Mouse (Mus musculus) kidney, adult 18-20 months (tissue): Measurements from ENCODE around the gene Zbtb7b.

Experiments
- DNase-seq: peaks from one replicate; pipeline ENCODE4 v3.0.0; 2021

Zbtb7b gene

DNA sequence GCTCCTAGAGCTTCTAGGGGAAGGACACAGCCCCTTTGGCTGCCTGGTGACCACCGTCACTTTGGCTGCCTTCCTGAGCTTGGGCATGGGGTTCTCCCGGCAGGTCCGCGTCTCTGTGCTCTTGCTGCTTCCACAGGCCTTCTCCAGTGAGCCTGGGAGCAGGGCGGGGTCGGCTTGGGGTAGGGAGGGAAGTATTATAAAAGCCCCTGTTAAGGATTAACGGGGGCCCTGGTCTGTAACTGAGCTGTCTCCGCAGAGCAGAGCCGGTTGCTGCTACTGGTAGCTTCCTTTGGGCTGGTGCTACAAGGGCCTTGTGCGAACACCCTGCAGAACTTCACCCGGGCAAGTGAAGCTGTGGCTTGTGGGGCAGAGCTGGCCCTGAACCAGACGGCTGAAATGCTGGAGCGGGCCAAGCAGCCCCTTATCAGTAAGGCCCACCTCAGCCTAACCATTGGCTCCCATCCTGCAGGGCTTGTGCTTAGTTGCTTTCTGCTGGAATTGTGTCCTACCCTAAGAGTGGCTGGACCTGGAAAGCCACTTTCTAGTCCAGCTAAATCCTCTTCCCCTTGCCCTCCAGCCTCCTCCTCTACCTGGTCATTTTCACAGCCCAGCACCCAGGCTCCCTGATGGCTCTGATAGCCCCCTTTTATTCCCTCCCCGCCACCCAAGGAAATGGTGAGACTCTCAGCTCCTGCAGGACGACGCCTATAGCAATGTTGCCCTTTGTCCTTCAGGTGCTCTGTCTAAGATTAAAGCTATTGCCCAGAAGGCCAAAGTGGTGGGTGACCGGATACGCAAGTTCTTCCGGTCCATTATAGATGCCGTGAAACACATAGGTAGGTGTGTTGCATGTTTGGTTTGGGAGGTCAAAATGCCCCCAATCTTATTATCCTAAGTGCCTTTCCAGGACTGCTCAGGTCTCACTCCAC is 28.8 kb downstream of the Zbtb7b start:
- DNase-seq, result no peak

DNA sequence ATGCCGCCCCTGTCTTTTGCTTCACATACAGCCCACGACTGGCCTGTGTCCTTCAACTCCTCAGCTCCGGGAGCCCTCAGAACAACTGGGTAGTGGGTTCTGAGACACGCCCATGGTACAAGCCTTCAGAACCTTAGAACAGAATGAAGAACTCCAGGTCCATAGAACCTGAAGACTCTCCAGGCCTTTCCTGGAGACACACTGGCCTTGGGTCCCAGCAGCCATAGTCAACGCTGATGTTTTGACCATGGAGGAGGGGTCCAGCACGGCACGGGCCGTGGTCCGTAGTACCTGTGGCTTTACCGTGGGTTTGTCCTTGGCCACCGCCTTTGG is 29.5 kb downstream of the Zbtb7b start, which contains the start of gene Dcst1:
TSS of gene Dcst1 (minus strand) at position 101 of the 333 bp plus-strand sequence.
- no peak for DNase-seq

DNA sequence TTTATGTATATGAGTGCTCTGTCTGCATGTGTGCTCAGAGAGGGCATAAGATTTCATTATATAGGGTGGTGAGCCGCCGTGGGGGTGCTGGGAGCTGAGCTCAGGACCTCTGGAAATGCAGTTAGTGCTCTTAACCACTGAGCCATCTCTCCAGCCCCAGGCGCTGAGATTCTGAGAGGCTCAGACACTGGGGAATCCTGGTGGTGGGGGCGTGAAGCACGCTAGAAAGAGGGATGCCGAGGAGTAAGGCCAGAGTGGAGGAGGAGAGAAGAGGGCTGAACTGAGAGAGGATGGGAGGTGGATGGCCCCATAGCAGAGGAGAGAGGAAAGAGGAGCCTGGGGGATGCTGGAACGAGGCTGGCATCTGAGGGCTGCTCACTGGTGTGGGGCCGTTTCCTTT is 29.9 kb downstream of the Zbtb7b start:
- DNase-seq, result no peak

DNA sequence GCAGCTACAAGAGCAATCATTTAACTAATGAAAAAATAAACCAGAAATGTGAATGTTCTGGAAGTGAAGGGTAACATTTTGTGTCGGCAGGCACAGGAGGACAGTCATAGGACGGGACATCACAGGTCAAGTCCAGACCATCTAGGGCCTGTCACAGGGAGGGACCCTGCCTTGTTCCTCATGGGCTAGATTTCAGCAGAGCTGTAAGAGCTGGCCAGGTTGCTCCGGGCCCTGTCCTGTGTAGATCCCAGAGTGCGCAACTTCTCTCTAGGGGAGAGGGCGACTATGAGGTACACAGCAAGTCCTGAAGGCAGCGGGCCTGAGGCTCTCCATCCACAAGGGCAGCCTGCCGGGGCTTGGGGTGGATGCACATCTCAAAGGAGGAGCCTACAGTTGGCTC is 32.9 kb downstream of the Zbtb7b start, which contains the start of gene Dcst2:
TSS of gene Dcst2 (plus strand) at position 301 of the 400 bp plus-strand sequence.
- DNase-seq, result no peak

DNA sequence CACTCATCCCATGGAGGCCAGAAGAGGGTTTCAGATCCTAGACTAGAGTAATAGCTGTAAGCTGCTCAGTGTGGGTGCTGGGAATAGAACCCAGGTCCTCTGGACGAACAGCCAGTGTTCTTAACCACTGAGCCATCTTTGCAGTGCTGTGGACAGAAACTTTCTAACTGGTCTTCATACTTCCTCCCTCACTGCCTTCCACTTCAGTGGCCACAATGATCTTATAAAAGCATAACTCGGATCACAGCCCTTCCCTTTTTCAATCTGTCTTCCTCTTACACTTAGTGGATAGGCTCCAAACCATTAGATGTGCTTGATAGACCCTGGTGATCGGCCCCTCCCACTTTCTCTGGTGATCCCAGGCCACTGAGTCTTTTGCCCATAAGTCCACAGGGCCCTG is 34.3 kb downstream of the Zbtb7b start:
- DNase-seq, result no peak

DNA sequence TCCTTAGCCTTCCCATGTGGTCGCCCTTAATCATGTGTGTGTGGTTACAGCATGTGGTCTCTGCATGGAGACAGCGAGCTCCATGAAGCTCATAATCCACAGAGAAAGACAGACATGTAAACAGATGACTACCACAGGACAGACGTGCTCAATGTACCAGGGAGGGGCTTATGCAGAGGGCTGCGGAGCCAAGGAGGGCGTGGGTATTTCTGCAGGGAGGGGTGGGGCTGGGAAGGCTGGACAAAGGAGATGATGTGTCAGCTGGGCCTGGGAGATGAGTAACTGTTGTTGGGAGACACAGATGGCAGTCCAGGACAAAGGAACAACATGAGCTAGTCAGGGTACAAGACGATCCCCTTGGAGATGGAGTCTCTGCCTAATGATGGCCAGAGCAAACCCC is 34.9 kb downstream of the Zbtb7b start:
- no peak for DNase-seq

DNA sequence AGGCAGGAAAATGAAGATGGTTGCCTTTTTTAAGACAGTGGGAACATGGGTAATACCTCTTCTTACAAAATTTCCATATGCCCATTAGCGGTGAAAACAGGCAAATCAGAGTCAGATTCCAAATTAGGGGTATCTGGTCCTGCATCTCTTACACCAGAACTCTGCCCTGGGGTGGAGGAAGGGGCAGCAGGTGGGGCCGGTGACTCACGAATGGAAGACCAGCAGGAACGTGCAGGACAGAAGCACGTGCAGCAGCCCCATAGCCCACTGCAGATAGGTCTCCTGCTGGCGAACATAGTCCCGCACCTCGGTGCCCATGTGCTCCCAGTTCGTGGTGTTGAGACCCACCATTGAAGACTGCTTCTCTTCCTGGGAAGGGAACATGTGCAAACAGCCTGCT is 38.5 kb downstream of the Zbtb7b start:
- no peak for DNase-seq

DNA sequence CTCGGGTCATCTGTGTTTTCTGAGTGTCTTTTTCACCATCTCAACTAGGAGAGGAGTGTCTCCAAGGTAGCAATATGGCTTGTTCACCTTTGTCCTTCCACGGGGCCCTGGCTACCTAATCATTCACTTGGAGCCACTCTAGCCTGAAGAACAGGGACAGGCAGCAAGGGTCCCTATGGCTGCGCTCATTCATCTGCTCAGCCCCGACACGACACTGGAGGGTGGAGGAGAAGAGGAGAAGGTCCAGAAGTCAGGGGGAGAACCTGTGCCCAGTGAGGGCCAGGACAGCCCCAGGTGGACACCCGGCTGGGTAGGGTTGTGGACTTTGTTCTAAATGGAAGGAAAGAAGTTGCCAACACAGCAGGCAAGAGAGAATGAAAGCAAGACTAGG is 39.1 kb downstream of the Zbtb7b start:
- DNase-seq, result peak; percentile 51

DNA sequence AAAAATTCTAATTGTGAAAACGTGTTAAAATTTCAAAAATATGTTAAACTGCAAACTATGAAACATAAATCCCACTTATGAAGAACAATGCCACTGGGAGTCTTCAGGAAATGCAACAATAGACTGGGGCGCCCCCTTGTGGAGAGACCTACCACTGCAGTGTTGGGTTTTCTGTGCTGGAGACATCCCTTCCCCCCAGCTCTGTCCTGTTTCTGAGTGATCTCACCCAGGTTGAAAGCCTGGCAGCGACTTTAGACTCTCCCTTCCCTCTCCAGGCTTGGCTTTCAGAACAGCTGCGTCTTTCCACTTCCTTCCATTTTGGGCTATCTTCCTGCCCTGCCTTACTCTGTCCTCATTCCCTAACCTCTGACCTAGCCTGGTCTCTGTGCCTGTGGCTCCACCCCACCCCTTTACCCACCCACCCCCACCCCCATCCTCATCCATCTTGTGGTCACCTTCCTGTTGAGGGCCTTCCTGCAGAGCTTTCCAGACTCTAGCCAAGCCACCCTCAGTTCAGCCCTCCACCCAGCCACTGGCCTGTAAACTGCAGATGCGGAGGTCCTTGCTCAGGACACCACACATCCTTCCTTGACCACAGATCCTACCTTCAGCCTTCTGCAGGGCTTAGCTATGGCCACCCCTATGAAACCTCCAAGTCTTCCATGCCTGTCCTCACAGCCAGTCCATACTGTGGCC is 39.6 kb downstream of the Zbtb7b start:
- DNase-seq, result peak; percentile 91

DNA sequence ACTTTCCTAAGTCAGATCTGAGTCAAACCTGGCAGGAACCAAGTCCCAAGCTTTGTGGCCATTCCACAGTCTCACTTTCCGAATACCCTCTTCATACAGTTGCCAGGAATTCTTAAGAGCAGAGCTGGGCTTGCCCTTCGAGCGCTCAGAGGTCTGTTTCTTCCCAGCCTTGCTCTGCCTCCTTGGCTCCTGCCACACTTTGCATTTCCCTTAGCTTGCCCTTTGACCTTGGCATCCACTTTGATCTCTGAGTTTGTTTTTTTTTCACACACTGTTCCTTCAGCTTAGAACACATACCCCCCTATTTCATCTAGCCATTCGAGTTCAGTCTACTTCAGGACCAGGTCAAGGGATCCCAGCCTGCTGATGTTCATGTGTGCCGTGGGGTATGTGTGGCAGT is 43.3 kb downstream of the Zbtb7b start:
- peak; percentile 40 for DNase-seq

DNA sequence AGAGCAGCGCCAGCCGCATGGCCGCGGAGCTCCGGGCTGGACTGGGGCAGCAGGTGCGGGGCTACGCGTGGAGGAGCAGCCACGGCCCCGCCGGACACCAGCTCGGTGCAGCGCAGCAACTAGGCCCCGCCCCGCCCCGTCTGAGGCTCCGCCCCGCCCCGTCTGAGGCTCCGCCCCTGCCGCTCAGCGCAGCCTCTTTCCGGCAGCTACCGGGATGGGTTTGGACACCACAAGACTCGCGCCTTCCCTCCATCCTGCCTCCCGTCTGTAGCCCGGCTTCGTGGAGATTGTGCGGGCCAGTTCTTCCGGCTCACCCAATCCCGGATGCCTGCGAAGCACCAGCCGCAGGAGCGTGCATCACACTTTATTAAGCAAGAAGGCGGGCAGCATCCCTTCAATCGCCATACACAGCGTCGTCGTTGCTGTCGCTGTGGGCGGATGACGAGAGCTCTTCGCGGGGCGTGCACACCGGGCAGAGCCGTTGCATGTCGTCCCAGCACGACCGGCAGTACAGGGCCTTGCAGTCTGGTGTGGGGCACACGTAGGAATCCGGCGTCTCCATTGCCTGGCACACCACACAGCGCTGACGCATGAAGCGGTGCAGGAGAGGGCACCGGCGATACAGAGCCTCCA is 44.6 kb downstream of the Zbtb7b start, which contains the start of gene Adam15:
TSS of gene Adam15 (minus strand) at position 128 of the 633 bp plus-strand sequence.
- DNase-seq, result peak; percentile 94

DNA sequence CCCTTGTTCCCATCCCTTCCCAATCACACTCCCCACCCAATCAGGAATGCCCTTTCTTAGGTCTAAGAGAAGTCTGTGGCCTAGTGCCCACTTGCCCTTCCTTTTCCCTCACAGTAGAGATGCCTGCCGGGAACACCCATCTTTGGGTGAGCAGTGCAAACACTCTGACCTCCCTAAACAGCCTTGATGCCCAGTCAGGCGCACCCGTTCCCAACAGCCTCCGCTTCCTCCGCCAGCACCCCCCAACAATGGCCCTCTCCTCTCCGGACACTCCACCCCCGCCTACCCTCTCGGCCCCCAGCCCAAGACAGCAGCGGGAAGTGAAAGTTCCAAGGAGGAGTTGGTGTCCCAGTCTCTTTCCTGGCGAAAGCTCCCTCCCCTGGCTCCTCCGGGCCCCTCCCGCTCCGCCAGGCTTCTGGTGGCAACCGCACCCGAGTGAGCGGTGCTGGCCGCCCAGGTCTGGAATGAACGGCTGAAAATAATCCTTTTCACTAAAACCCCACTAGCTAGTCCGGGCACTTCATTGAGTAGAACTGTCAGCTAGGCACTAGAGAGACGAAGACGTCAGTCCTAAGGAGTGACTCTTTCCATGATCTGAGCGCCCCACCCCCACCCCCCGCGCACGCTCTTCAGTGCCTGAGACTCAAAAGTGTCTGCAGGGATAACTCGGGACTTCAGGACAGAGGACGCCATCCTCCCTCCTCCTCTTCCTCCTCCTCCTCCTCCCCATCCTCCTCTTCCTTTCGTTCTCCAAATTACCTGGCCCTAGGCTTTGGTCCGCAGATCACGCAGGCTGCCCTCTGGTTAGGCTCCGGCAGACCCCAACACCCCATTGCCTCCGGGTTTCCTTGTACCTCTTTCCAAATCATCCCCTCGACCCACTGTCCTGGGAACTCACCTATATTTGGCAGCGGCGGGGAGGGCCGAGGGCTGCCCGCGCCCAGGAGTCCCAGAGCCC is 45.4 kb downstream of the Zbtb7b start:
- DNase-seq, result peak; percentile 65

DNA sequence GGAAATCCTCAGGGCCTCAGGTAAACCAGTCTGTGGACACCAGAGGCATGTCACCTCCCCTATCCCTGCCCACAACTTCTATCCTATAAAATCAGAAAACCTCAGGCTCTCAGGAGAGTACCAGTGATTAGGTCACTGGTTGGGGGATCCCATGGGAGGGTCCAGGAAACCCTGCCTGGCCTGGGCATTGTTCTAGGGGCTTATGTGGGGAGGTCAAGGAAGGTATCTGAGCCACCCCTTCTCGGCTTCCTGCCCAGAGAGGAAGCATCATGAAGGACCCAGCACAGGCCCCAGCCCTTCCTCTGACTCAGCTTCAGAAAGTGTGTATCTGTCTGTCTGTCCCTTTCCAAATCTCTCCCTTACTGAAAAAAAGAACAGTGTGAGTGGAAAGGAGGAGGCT is 46.7 kb downstream of the Zbtb7b start:
- no peak for DNase-seq

DNA sequence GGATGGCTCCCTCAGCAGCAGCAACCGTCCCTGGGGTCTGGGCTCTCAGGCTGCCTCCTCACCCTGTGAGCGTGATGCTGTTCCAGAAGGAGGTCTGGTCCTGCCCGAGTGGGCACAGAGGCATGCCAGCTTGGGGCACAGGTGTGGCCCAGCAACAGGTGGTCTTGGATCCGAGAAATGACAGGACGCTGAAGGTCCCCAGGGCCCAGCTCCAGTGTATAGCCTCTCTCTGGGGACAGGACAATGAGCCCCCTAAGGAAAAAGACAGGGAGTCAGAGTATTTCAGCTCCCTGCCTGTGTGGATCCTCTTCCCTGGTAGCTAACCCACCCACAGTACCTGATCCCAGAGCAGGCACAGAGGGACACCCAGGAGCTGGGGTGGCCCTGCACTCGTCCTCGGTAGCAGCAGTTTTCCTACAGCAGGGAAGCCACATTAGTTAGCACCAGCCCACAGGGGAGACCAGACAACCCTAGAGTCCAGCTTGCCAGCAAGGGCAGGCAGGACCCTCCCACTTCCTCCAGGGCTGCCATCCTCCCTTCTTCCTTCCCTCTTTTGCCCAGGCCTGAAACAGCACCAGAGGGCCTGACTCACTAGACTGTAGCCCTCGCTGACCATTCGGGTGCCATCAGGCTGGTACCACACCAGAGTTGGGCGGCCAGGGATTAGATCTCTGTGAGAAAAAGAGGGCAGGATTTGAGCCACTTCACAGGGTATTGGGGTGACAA is 47.6 kb downstream of the Zbtb7b start:
- no peak for DNase-seq

DNA sequence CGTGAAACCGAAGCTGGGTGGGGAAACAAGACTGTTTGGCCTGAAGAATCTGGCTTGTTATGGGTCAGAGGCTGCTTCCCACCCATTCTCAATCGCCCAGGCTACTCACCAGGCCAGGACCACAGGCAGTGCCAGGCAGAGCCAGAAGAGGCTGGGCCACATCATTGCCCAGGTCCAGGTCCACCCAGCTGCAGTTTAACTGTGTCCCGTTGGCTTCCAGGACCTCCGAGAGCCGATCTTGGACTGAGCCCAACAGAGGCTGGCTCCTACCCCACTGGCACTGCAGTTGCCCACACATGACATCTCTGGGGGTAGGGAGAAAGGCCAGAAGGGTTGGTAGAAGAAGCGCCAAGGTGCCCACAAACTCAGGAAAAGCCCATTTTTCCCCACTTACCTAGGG is 51.3 kb downstream of the Zbtb7b start:
- peak; percentile 41 for DNase-seq

DNA sequence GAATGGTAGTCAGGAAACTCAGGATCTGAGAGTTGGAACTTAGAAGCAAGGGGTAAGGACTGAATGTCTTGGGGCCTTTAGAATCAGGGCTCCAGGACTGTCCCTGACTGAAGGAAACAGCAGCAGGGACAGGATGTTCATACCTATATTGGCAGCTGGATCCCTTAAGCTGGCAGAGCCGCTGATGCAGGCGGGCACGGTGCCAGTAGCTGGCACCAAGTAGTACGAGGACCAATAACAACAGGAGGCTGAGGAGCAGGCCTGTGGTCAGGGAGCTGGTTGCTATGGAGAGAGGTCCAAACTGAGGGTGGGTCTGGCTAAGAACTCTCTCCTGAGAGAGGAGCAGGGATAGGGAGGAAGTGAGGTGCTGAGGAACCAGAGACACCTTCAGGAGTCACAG is 52.8 kb downstream of the Zbtb7b start:
- DNase-seq, result no peak

DNA sequence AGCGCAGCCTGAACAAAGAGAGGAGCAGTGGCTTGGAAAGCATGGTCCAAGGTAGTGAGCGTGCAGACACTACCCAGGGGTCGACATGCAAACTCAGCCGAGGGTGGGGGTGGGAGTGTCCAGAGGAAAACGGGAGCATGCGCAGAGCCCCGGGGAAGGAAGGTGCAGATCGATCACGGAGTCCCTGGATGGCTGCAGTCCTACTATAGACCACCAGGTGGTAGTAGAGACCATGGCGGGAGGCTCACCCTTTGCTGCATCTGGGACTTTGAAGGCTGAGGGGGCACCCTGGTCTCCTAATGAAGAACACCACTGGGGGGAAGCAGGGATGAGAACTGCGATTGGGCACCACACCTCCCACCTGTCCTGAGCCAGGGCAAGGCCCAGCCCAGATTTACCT is 54.1 kb downstream of the Zbtb7b start:
- peak; percentile 77 for DNase-seq

DNA sequence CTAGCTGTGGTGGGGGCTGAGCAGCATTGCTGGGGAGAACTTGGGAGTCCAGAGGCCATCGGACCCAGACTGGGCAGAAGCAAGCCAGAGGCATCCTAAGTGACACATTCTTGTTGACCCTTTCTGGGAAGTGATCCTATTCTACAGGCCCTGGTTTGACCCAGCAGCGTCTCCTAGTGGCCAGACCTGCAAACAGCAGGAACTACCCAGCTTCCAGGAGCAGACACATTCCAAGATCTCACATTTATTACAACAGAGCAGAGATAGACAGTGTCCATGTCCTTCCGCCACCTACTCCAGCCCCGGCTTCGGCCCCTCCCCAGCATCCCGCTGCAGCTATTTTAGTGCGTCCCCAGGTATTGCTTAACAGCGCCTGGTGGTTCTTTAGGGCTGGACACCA is 55.2 kb downstream of the Zbtb7b start:
- peak; percentile 84 for DNase-seq

DNA sequence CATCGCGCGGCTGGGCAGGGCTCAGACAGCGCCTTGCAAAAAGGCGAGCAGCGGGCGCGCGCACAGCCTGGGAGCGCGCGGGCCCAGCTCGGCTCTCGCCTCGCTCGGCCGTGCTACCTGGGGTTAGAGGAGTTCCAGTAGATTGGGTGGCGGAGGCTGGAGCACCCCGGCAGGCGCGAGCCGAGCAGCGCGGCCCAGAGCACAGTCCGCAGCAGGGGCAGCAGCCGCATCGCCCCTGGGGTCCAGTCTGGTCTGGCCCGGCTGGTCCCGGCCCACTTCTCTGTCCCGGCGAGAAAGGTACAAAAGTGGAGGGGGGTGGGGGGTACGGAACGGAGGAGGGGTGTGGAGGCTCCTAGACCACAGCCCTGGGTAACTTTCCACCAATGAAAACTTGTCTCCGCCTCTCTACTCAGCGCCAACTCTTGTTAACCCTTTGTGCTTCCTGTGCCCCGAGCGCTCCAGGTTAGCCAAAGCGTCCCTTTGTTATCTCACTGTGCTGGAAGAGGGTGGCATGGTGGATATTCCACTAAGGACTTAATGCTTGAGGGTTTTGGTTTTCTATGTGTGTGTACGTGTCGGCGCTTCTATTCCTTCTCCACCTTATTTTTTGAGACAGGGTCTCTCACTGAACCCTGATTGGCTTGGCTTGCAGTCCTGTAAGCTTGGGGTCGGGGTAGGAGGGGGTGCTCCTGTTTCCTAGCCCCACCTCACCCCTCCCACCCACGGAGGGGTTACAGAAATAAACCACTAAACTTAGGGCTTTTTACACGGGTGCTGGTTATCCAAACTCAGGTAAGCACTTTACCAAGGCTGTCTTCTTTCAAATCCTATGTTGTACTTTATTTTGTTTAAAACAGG is 56.6 kb downstream of the Zbtb7b start, which contains the start of gene Efna4:
TSS of gene Efna4 (minus strand) at position 308 of the 858 bp plus-strand sequence.
- DNase-seq, result peak; percentile 61

DNA sequence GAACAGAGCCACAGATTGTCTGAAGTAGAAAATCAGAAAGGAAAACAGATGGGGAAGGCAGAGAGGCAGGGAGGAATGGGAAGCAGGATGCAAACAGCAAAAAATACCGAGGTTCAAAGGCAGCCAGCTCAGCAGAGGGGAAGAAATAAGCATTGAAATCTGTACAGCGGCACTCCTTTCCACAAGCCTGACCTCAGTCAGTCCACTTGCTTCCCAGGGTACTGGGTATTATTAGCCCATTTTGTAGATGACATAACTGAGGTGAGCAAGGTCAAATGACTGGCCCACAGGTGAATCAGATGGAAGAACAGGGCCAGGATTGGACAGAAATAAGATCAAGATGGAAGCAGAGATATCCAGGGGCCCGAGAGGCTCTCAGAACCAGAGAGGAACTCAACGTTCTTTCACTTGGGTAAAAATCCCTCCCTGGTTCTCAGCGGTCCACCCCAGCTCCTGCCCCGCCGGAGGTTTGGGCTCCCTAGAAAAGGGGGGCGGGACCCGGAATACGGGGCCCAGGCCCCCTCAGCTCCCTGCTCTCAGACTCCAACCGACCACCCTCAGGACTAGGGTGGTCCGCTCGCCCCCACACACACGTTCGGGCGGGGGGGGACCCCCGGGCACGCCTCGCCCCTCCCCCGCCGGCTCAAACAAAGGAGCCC is 57.4 kb downstream of the Zbtb7b start:
- DNase-seq, result no peak
